Mouse (Mus musculus) embryonic facial prominence, embryonic 14.5 days (tissue): ENCODE results near the gene Llgl2. TPM values are rescaled to one million over a fixed set of nuclear protein-coding genes. Genes with fewer than 3 reads are reported as not detected.

Experiments
- ATAC-seq: fragments of 200-750 bp; cut with Nextera tagmentation; 2 replicates; pipeline ENCODE4 v1.8.0; 2017; ENCODE audit warnings: low read depth, moderate number of reproducible peaks, moderate TSS enrichment
- DNase-seq: peaks from one replicate; pipeline ENCODE4 v3.0.0-alpha.2; 2015; ENCODE audit warnings: low spot score
- H3K27ac ChIP-seq: fragments of 300-500 bp; sonication (generic); replicated peaks from 2 replicates; pipeline ENCODE4 v1.5.1; 2014; ENCODE audit warnings: low read depth, mild to moderate bottlenecking, low read length, moderate library complexity
- H3K27me3 ChIP-seq: fragments of 300-500 bp; sonication (generic); replicated peaks from 2 replicates; pipeline ENCODE4 v1.6.1; 2014; ENCODE audit warnings: low read length; ENCODE audit not compliant: control insufficient read depth, insufficient read depth
- H3K36me3 ChIP-seq: fragments of 300-500 bp; sonication (generic); 2 replicates; pipeline ENCODE4 v1.6.1; 2014; ENCODE audit warnings: low read length, mixed read lengths; ENCODE audit not compliant: control insufficient read depth, insufficient read depth
- H3K4me1 ChIP-seq: fragments of 300-500 bp; sonication (generic); 2 replicates; pipeline ENCODE4 v1.6.1; 2014; ENCODE audit warnings: antibody characterized with exemption, low read length; ENCODE audit not compliant: control insufficient read depth, insufficient read depth
- H3K4me2 ChIP-seq: fragments of 300-500 bp; sonication (generic); 2 replicates; pipeline ENCODE4 v1.6.1; 2014; ENCODE audit warnings: low read depth, mild to moderate bottlenecking, low read length, moderate library complexity, mixed read lengths
- H3K4me3 ChIP-seq: fragments of 300-500 bp; sonication (generic); 2 replicates; pipeline ENCODE4 v1.5.1; 2014; ENCODE audit warnings: low read depth, mild to moderate bottlenecking, low read length
- H3K9ac ChIP-seq: fragments of 300-500 bp; sonication (generic); 2 replicates; pipeline ENCODE4 v1.6.1; 2014; ENCODE audit warnings: low read depth, mild to moderate bottlenecking, low read length, moderate library complexity, mixed read lengths
- H3K9me3 ChIP-seq: fragments of 300-500 bp; sonication (generic); 2 replicates; pipeline ENCODE4 v1.6.1; 2016; ENCODE audit warnings: low read length; ENCODE audit not compliant: control insufficient read depth
- WGBS: fragments of 180-500 bp; shearing (Covaris S2); extraction: QIAGEN DNeasy Blood & Tissue Kit; methylation state at CpG from one replicate; pipeline ENCODE4 v1.1.7; 2014; 5-methylcytosine and 5-hydroxymethylcytosine counted together
- polyA plus RNA-seq: library from polyadenylated mRNA; unstranded; fragments of >200 nt; fragmentation: Nextera tagmentation; extraction: Ambion mirVana; gene quantifications from 2 replicates; pipeline ENCODE4 v1.2.1, GENCODE M21; 2014

Llgl2 gene
- polyA plus RNA-seq, 1 experiment from 2014 or later = 11.9 TPM

GRCm38 (mm10) chr11:115812533-115813420 is 11.1 kb upstream of the Llgl2 start:
- Histone ChIP-seq H3K9me3 (no peaks in the 10 kb centered on the region), H3K27me3 (no peaks in the 10 kb centered on the region), H3K4me2 (peak overlapping the region; percentile 88), H3K4me3 (peak overlapping the region; percentile 87), H3K9ac (peak overlapping the region; percentile 87), H3K27ac (peak overlapping the region; percentile 85), H3K4me1 (peaks cover 55% of the 10 kb centered on the region), H3K36me3 (peaks cover 18% of the 10 kb centered on the region; the same call in 1 of the 2 replicates)
- peak; percentile 31 for DNase-seq
- 3% methylated on average over 26 of the region's 28 CpGs for WGBS
- peak; percentile 5; the same call in 1 of the 2 replicates for ATAC-seq

DNA sequence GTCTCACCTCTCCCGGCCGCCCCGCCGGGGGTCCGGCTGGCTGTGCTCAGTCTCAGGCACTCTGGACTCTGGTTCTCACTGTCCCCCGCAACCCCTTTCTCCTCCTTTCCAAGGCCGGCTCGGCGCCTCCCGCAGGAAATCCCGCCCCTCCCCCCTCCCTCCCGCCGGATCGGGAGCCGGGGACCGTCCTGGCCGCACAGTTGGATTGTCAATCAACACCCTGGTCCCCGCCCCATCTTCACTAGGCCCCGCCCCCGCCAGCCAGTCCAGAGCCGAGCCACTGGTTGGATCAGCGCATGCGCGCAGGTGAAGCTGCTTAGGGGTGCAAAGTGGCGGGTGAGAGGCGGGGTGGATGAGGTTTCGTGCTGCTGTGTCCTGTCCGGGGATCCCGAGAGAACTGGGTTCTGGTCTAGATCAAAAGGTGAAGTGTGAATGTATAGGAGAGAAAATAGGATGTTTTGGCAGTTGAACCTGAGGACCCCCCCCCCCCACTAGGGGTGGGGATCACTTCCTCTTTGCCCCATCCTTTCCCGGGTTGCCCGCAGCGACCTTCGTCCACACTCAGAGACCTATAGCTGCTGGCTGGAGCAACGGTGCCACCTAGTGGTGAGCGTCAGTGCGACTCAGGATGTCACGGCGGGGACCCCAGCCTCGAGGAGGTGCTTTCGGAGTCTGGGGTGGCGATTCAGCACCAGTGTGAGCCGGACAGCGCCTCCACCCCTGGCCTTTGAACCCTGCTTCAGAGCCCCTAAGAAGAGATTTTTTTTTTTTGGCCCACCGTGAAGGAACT is 10.1 kb upstream of the Llgl2 start, which contains the start of gene Caskin2:
Caskin2 (minus strand) TSS at position 133 of the 790 bp plus-strand sequence.
- peak within 1 kb of the TSS; percentile 88 for H3K4me2 ChIP-seq
- peaks cover 27% of the 10 kb centered on the region for H3K36me3 ChIP-seq
- H3K4me3 ChIP-seq = peak within 1 kb of the TSS; percentile 87
- peak; percentile 91 for ATAC-seq
- no peaks in the 10 kb centered on the region for H3K9me3 ChIP-seq
- peak within 1 kb of the TSS; percentile 87 for H3K9ac ChIP-seq
- peaks cover 45% of the 10 kb centered on the region for H3K4me1 ChIP-seq
- 1% methylated on average over 32 of the region's 44 CpGs for WGBS
- H3K27ac ChIP-seq = peak within 1 kb of the TSS; percentile 85
- H3K27me3 ChIP-seq = no peaks in the 10 kb centered on the region
- DNase-seq = peak; percentile 98

DNA sequence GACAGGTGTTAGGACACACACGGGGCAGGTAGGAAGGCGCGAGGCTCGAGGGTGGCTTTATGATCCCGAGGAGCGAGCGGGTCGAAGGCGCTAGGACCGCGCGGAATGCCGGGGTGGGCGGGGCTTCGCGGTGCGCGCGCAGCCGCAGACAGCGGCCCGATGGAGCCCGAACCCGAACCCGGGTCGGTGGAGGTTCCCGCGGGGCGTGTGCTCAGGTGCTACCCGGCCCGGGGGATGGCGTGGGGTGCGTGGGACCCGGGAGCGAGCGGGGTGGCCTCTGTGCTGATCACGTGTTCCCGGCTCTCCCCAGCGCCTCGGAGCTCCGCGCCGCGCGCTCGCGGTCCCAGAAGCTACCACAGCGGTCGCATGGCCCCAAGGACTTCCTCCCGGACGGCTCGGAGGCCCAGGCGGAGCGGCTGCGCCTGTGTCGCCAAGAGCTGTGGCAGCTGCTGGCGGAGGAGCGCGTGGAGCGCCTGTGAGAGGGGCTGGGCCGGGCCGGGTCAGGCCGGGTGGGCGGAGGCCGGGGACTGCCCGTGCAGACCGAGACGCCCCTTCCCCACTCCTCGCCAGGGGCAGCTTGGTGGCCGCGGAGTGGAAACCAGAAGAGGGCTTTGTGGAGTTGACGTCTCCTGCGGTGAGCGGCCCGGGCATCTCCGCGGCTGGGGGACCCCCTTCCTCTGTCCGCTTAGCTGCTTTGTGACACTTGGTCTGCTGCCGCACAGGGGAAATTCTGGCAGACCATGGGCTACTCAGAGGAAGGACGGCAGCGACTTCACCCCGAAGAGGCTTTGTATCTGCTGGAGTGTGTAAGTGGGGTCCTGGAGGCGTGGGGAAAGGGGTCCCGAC is 9.0 kb upstream of the Llgl2 start, which contains the start of gene Tsen54:
Tsen54 (plus strand) TSS at position 120 of the 846 bp plus-strand sequence.
- H3K9ac ChIP-seq = peak within 1 kb of the TSS; percentile 87
- under 1% methylated on average over 22 of the region's 84 CpGs for WGBS
- H3K36me3 ChIP-seq = peaks cover 33% of the 10 kb centered on the region
- DNase-seq = peak; percentile 72
- H3K27ac ChIP-seq = no peak within 1 kb of the TSS; the same call in 1 of the 2 replicates
- no peaks in the 10 kb centered on the region for H3K27me3 ChIP-seq
- peaks cover 34% of the 10 kb centered on the region for H3K4me1 ChIP-seq
- no peaks in the 10 kb centered on the region for H3K9me3 ChIP-seq
- peak; percentile 55 for ATAC-seq
- H3K4me2 ChIP-seq = peak within 1 kb of the TSS; percentile 88
- H3K4me3 ChIP-seq = peak within 1 kb of the TSS; percentile 87

DNA sequence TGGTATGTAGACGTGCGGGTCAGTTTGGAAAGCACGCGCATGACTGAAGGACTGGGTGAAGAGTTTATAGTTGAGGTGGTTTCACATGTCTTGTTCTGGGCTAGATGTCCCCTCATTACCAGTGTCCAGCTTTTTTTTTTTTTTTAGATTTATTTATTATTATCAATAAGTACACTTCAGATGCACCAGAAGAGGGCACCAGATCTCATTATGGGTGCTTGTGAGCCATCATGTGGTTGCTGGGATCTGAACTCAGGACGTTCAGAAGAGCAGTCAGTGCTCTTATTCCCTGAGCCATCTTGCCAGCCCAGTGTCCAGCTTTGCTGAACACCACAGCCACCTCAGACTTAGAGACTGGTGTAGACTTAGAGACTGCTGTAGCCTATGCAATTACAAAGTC is 6.5 kb upstream of the Llgl2 start:
- H3K36me3 ChIP-seq = peaks cover 50% of the 10 kb centered on the region
- H3K4me1 ChIP-seq = peaks cover 11% of the 10 kb centered on the region
- H3K4me2 ChIP-seq = no peak overlapping the region
- no peaks in the 10 kb centered on the region for H3K27me3 ChIP-seq
- no peak overlapping the region for H3K4me3 ChIP-seq
- no peak for ATAC-seq
- H3K27ac ChIP-seq = no peak overlapping the region
- H3K9ac ChIP-seq = no peak overlapping the region
- H3K9me3 ChIP-seq = no peaks in the 10 kb centered on the region
- DNase-seq = no peak
- 87% methylated on average over 5 of the region's 5 CpGs for WGBS

DNA sequence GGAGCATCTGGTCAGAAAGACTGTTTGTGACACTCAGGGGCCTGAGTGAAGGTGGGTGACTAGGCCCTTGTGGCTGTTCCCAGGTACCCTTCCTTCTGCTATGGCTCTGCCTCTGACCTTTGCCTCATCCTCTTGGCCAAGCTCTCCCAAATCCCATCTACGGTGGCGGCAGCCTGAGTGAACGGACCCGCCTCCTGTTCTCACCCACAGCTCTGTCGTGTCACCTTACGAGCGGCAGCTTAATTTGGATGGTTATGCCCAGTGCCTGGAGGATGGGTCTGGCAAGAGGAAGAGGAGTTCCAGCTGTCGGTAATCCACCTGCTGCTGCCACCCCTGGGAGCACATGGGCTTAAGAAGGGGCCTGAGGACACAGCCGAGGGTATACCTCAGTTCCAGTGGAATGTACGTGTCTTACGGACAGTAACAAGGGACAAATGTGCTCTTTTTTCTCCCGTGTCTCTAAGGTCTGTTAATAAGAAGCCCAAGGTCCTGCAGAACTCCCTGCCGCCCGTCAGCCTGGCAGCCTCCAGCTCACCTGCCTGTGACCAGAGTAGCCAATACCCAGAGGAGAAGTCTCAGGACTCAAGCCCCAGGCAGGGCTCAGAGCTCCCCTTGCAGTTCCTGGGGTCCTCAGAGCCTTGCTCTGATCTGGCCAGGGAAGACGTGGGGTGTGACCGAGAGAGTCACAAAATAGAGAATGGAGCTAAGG is 3.8 kb upstream of the Llgl2 start:
- ATAC-seq (no peak), DNase-seq (no peak)
- Histone ChIP-seq H3K36me3 (peaks cover 50% of the 10 kb centered on the region), H3K4me2 (no peak overlapping the region), H3K9me3 (no peaks in the 10 kb centered on the region), H3K27me3 (peaks cover 9% of the 10 kb centered on the region), H3K4me3 (no peak overlapping the region), H3K9ac (no peak overlapping the region), H3K27ac (no peak overlapping the region), H3K4me1 (peaks cover 12% of the 10 kb centered on the region)
- 93% methylated on average over 16 of the region's 16 CpGs for WGBS

DNA sequence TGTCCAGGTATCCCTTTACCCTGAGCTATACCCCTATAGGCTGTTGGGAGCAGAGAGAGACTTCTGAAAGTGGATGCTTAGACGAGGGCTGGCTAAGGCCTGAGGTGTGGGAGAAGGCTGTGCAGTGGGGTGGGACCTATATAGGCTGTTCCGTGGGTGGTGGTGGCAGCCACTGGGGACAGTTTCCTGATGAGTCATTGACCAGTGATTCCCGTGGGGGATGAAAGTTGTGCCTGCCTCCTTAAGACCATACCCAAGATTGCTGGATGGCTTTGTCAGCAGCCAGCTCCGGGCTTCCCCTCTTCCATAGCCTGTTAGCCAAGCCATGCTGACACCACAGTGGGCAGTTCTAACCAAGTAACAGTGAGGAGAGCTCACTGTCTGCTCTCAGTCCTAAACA is 2.8 kb upstream of the Llgl2 start:
- peaks cover 18% of the 10 kb centered on the region for H3K27me3 ChIP-seq
- no peaks in the 10 kb centered on the region for H3K9me3 ChIP-seq
- H3K4me3 ChIP-seq = no peak overlapping the region
- no peak for ATAC-seq
- no peak overlapping the region for H3K4me2 ChIP-seq
- H3K36me3 ChIP-seq = peaks cover 50% of the 10 kb centered on the region
- DNase-seq = no peak
- H3K27ac ChIP-seq = no peak overlapping the region
- WGBS = 75% methylated on average over 4 of the region's 4 CpGs
- no peak overlapping the region for H3K9ac ChIP-seq
- peaks cover 5% of the 10 kb centered on the region for H3K4me1 ChIP-seq

DNA sequence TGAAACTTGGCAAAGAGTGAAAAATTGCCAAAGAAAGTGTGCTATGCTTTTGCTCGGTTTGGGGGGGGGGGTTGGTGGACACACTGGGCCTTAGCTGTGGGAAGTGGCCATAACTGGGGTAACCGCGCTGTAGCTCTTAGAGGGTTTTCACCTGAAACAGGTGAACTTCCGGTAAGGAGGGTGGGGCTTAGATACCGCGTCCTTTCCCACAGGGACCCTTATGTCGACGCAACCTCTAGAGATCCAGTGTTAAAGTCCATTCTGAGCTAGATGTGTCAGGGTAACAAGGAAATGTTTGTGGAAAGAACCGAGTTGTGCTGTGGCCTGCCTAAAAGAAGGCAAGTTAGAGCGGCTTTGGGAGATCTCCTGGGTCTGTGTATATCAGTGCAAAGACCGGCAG is 964 bp downstream of the Llgl2 start:
- ATAC-seq (no peak), DNase-seq (no peak)
- no peaks in the 10 kb centered on the region for H3K9me3 ChIP-seq
- peaks cover 20% of the 10 kb centered on the region for H3K27me3 ChIP-seq
- peak overlapping the region; percentile 62; the same call in 1 of the 2 replicates for H3K9ac ChIP-seq
- peak overlapping the region; percentile 97 for H3K4me2 ChIP-seq
- no peak overlapping the region for H3K27ac ChIP-seq
- H3K4me3 ChIP-seq = peak overlapping the region; percentile 58
- WGBS = 14% methylated on average over 11 of the region's 11 CpGs
- peaks cover 24% of the 10 kb centered on the region for H3K36me3 ChIP-seq
- peaks cover 5% of the 10 kb centered on the region for H3K4me1 ChIP-seq
